ENCODE assay signal across 8 mouse cellular contexts in the genomic region with DNA sequence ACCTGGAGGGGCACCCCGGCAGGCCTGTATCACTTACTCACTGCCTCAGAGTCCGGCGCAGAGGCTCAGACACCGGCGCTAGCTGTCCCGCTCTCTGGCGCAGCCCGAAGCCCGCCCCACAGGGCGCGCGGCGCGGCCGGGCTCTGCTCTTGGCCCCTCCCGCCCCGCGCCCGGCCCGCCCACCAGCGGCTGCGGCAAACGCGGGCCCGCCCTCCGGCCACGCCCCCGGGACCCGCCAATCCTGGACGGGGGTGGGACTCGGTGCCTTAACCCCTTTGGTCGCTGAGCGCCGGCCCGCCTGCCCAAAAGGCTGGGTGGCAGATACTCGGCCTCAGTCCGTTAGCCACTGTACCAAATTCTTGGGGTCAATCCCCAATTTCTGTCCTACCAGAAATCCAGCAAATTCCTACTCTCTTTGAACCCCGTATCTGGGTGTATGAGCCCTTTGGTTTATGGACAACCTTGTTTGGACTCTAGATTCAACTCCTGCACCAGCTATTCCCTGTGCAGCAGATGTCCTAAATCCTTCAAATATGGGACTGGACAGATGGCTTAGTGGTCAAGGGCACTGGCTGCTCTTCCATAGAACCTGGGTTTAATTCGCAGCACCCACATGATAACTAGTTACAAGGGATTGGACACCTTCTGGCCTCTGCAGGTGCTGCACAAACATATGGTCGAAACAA. TPM values are rescaled to one million over a fixed set of nuclear protein-coding genes. Genes with fewer than 3 reads are reported as not detected.
DNase-seq lines count a peak whose midpoint lies in the region; ATAC-seq and TF ChIP-seq lines count a peak whose summit lies in the region.

A gene (minus strand): TSS at position 120 of the 686 bp plus-strand sequence.

- peak within 1 kb of the TSS; percentile 85 for H3K9ac ChIP-seq in ES-E14 (ENCODE audit: insufficient read depth, low read depth, low read length, poor library complexity, severe bottlenecking)
- H3K9ac ChIP-seq in forebrain, embryonic 16.5 days (replicated peaks; ENCODE audit: low read depth, low read length) = peak within 1 kb of the TSS; percentile 79
- peak within 1 kb of the TSS; percentile 83 for H3K9ac ChIP-seq in neural tube, embryonic 14.5 days (replicated peaks; ENCODE audit: low read depth, low read length)

- no peak within 1 kb of the TSS for H3K27ac ChIP-seq in ES-E14 (ENCODE audit: insufficient read depth, low read depth, low read length, poor library complexity, severe bottlenecking)
- peak within 1 kb of the TSS; percentile 58; the same call in 1 of the 2 replicates for H3K27ac ChIP-seq in forebrain, embryonic 16.5 days (ENCODE audit: low read length)
- H3K27ac ChIP-seq in neural tube, embryonic 14.5 days (ENCODE audit: low read depth, low read length) = peak within 1 kb of the TSS; percentile 72

- no peaks in the 10 kb centered on the region for H3K9me3 ChIP-seq in ES-E14 (ENCODE audit: control insufficient read depth, insufficient read depth, low read depth, low read length)
- H3K9me3 ChIP-seq in forebrain, embryonic 16.5 days (ENCODE audit: control insufficient read depth, low read length) = no peaks in the 10 kb centered on the region
- H3K9me3 ChIP-seq in neural tube, embryonic 14.5 days (ENCODE audit: control insufficient read depth, low read length) = no peaks in the 10 kb centered on the region

- H3K4me2 ChIP-seq in forebrain, embryonic 16.5 days (ENCODE audit: low read length) = peak within 1 kb of the TSS; percentile 85
- H3K4me2 ChIP-seq in neural tube, embryonic 14.5 days (ENCODE audit: low read depth, low read length) = peak within 1 kb of the TSS; percentile 78

- DNase-seq in ES-E14 (ENCODE audit: low read depth, low spot score) = peak; percentile 76
- peak; percentile 96 to 97 for DNase-seq in cerebellum, adult 18-20 months
- DNase-seq in heart, postnatal 25 days (ENCODE audit: low spot score) = peak; percentile 84
- peak; percentile 91 to 92 for DNase-seq in layer of hippocampus, adult 18-20 months (ENCODE audit: low spot score in 2 of 2)
- DNase-seq in lung, adult 18-20 months = peak; percentile 90 to 94
- peak; percentile 98 for DNase-seq in testis, postnatal 10 days (ENCODE audit: low spot score)

- in situ Hi-C loops in ES-E14 (cut with MboI; ENCODE audit: low sequenced_read_pairs in 2 of 2, unreplicated experiment in 2 of 2) = no loop called here

- intact Hi-C loops in heart, postnatal 25 days (cut with DNase I) = no loop called here

- 4% methylated on average over 39 of the region's 40 CpGs for WGBS in forebrain, embryonic 16.5 days
- 5% methylated on average over 25 of the region's 40 CpGs for WGBS in neural tube, embryonic 14.5 days

- no peaks in the 10 kb centered on the region; the same call in 1 of the 2 replicates for H3K27me3 ChIP-seq in forebrain, embryonic 16.5 days (replicated peaks; ENCODE audit: control insufficient read depth, insufficient read depth, low read length)
- 0 out of 2 replicates have a peak, but pooled peaks cover 2% of the 10 kb centered on the region for H3K27me3 ChIP-seq in neural tube, embryonic 14.5 days (ENCODE audit: control insufficient read depth, insufficient read depth, low read length)

- peak; percentile 97 for ATAC-seq in forebrain, embryonic 16.5 days
- peak; percentile 95 for ATAC-seq in neural tube, embryonic 14.5 days (ENCODE audit: low read depth)

- peaks cover 0 to 5% of the 10 kb centered on the region in 2 experiments; a peak in 2 of 4 replicates for H3K4me1 ChIP-seq in ES-E14 (ENCODE audit: control insufficient read depth in 2 of 2, insufficient read depth in 2 of 2, low read length in 2 of 2, poor library complexity in 1 of 2)
- H3K4me1 ChIP-seq in forebrain, embryonic 16.5 days (replicated peaks; ENCODE audit: control insufficient read depth, insufficient read depth, low read length) = peaks cover 14% of the 10 kb centered on the region
- peaks cover 2% of the 10 kb centered on the region; the same call in 1 of the 2 replicates for H3K4me1 ChIP-seq in neural tube, embryonic 14.5 days (ENCODE audit: control insufficient read depth, insufficient read depth, low read length)

- H3K36me3 ChIP-seq in ES-E14 (ENCODE audit: control insufficient read depth, insufficient read depth, low read length, poor library complexity, severe bottlenecking) = no peaks in the 10 kb centered on the region
- H3K36me3 ChIP-seq in forebrain, embryonic 16.5 days (ENCODE audit: control insufficient read depth, insufficient read depth) = no peaks in the 10 kb centered on the region
- H3K36me3 ChIP-seq in neural tube, embryonic 14.5 days (ENCODE audit: control insufficient read depth, insufficient read depth, low read length) = no peaks in the 10 kb centered on the region

- H3K4me3 ChIP-seq in ES-E14 (ENCODE audit: insufficient read depth in 1 of 2, low read depth in 1 of 2, low read length in 2 of 2, poor library complexity in 1 of 2, severe bottlenecking in 1 of 2) = peak within 1 kb of the TSS; percentile 92 to 98
- H3K4me3 ChIP-seq in forebrain, embryonic 16.5 days (replicated peaks; ENCODE audit: low read length) = peak within 1 kb of the TSS; percentile 82
- H3K4me3 ChIP-seq in neural tube, embryonic 14.5 days (ENCODE audit: low read depth, low read length) = peak within 1 kb of the TSS; percentile 68

TF ChIP-seq in ES-E14, 5 proteins besides CTCF, POLR2A, EP300 and RAD21:
- TF ChIP-seq MAFK (IDR thresholded peaks at IDR 0.05; ENCODE audit: insufficient read depth, low read depth, low read length) (no peak), CHD2 (IDR thresholded peaks at IDR 0.05; ENCODE audit: low read depth, low read length) (no peak), ZC3H11A (IDR thresholded peaks at IDR 0.05; ENCODE audit: borderline replicate concordance, low read depth, low read length) (no peak), ZNF384 (IDR thresholded peaks at IDR 0.05; ENCODE audit: low read depth, low read length) (no peak), HCFC1 (IDR thresholded peaks at IDR 0.05; ENCODE audit: borderline replicate concordance, insufficient read depth, low read length) (no peak)

RNA-seq across cellular contexts. Expression of the gene that starts here (rescaled TPM):
- total RNA-seq in ES-E14 (2012; rRNA removed) = 3.4 and 4.4 TPM in 2 replicates
- polyA plus RNA-seq in forebrain, embryonic 16.5 days (2015; fragmentation: Nextera tagmentation; extraction: Ambion mirVana) = 8.4 and 11.3 TPM in 2 replicates
- 1 to 10 TPM; 4.0 to 4.2 TPM for total RNA-seq in heart, postnatal 25 days (2021)
- total RNA-seq in layer of hippocampus, adult 18-20 months (2021) = 100 to 1,000 TPM; 193 to 196 TPM
- 6.2 and 8.4 TPM in 2 replicates for polyA plus RNA-seq in neural tube, embryonic 14.5 days (2014; fragmentation: Nextera tagmentation; extraction: Ambion mirVana)

Comparison
In these comparisons a context has a peak if more than half of its experiments do, and no peak if none do; other contexts are left out.
1. RNA of the gene that starts here (total RNA-seq): 193 to 196 TPM in layer of hippocampus, adult 18-20 months; 4.0 to 4.2 TPM in heart, postnatal 25 days and 3.4 to 4.4 TPM in ES-E14; every median in the first group is over 10 times any median in the second.
2. Peak in every context shown above with its lines, with median percentiles within 50 percentile points of each other: DNase-seq, H3K4me3 ChIP-seq and H3K9ac ChIP-seq.